In genomic region chr10:42678331-42678730, GRCm38 (mm10) we compare ENCODE assay signal across 8 mouse cellular contexts.
DNase-seq lines count a peak whose midpoint lies in the region; ATAC-seq and TF ChIP-seq lines count a peak whose summit lies in the region.

No protein-coding gene starts in this region.

- H3K27ac ChIP-seq in thymus, adult 2 months (ENCODE audit: control insufficient read depth, insufficient read depth, low read length): no peak overlapping the region
- H3K27ac ChIP-seq in liver, embryonic 14.5 days: no peak overlapping the region

- peak overlapping the region; percentile 83 for H3K4me3 ChIP-seq in erythroblast, embryonic 14.5 days (replicated peaks)
- H3K4me3 ChIP-seq in thymus, adult 2 months (ENCODE audit: control insufficient read depth, insufficient read depth, low read length): peak overlapping the region; percentile 79
- peak overlapping the region; percentile 67 to 90 for H3K4me3 ChIP-seq in liver, embryonic 14.5 days (ENCODE audit: insufficient read depth in 1 of 2, low read depth in 2 of 2, low read length in 2 of 2)

- ATAC-seq in erythroblast, adult 5-6 weeks (replicated peaks; ENCODE audit: low FRiP score, poor library complexity, severe bottlenecking): no peak
- ATAC-seq in liver, embryonic 14.5 days (ENCODE audit: insufficient read depth): no peak

- no peak overlapping the region; the same call in 1 of the 2 replicates for H3K9ac ChIP-seq in liver, embryonic 14.5 days (replicated peaks)

- no peak for DNase-seq in thymus, adult 2 months
- DNase-seq in thymus, postnatal 25 days: no peak
- DNase-seq in liver, embryonic 14.5 days (ENCODE audit: low read depth in 3 of 3, low spot score in 3 of 3): no peak
- DNase-seq in cerebellum, adult 9-11 months: no peak
- no peak for DNase-seq in Muller cell, postnatal 12 days (ENCODE audit: inconsistent ontology term)
- no peak for DNase-seq in right cerebral cortex, adult 2 months (ENCODE audit: low spot score in 2 of 2)

- no peaks in the 10 kb centered on the region; the same call in 1 of the 2 replicates for H3K9me3 ChIP-seq in erythroblast, embryonic 14.5 days (ENCODE audit: control insufficient read depth, low read length)
- H3K9me3 ChIP-seq in liver, embryonic 14.5 days (ENCODE audit: control insufficient read depth, low read length): no peaks in the 10 kb centered on the region

- no peaks in the 10 kb centered on the region for H3K27me3 ChIP-seq in erythroblast, embryonic 14.5 days (ENCODE audit: control insufficient read depth)
- H3K27me3 ChIP-seq in thymus, adult 2 months (ENCODE audit: control insufficient read depth, insufficient read depth, low read length): no peaks in the 10 kb centered on the region
- H3K27me3 ChIP-seq in liver, embryonic 14.5 days (ENCODE audit: control insufficient read depth, insufficient read depth, low read length): no peaks in the 10 kb centered on the region

- peak overlapping the region; percentile 86 for H3K4me2 ChIP-seq in liver, embryonic 14.5 days (ENCODE audit: low read depth)

- TF ChIP-seq POLR2A in thymus, adult 2 months (IDR thresholded peaks at IDR 0.05; ENCODE audit: control insufficient read depth, extremely low read depth, insufficient read depth, low read length, poor library complexity): no peak

- H3K36me3 ChIP-seq in erythroblast, embryonic 14.5 days (ENCODE audit: control insufficient read depth): peaks cover 10% of the 10 kb centered on the region
- H3K36me3 ChIP-seq in thymus, adult 2 months (ENCODE audit: control insufficient read depth, insufficient read depth, low read length): peaks cover 5% of the 10 kb centered on the region; the same call in 1 of the 2 replicates
- H3K36me3 ChIP-seq in liver, embryonic 14.5 days (replicated peaks; ENCODE audit: control insufficient read depth, insufficient read depth, low read depth): no peaks in the 10 kb centered on the region

- TF ChIP-seq EP300 in liver, embryonic 14.5 days (IDR thresholded peaks at IDR 0.05; ENCODE audit: low read depth): no peak

- no peak for TF ChIP-seq CTCF in thymus, adult 2 months (IDR thresholded peaks at IDR 0.05; ENCODE audit: borderline replicate concordance, control insufficient read depth, extremely low read depth, insufficient read depth, low read length, poor library complexity)
- no peak for TF ChIP-seq CTCF in liver, embryonic 14.5 days (IDR thresholded peaks at IDR 0.05; ENCODE audit: low read depth)

- WGBS in thymus, adult 2 months: 42% methylated on average over 6 of the region's 6 CpGs
- WGBS in liver, embryonic 14.5 days (ENCODE audit: insufficient replicate concordance): 24% methylated on average over 6 of the region's 6 CpGs

- H3K4me1 ChIP-seq in erythroblast, embryonic 14.5 days (ENCODE audit: control insufficient read depth): peaks cover 30% of the 10 kb centered on the region
- H3K4me1 ChIP-seq in thymus, adult 2 months (replicated peaks; ENCODE audit: control insufficient read depth, insufficient read depth, low read length): peaks cover 10% of the 10 kb centered on the region
- peaks cover 4 to 10% of the 10 kb centered on the region in 2 experiments; a peak in 3 of 4 replicates for H3K4me1 ChIP-seq in liver, embryonic 14.5 days (replicated peaks; ENCODE audit: control insufficient read depth in 2 of 2, insufficient read depth in 2 of 2, low read length in 1 of 2)
